Mouse (Mus musculus) heart, embryonic 10.5 days (tissue): ENCODE data around the gene Nudt4. TPM values are rescaled to one million over a fixed set of nuclear protein-coding genes. Genes with fewer than 3 reads are reported as not detected.

ENCODE experiments used
- DNase-seq: peaks from one replicate; pipeline ENCODE4 v3.0.0-alpha.2; 2017; ENCODE audit warnings: low spot score
- H3K27ac ChIP-seq: fragments of 300-500 bp; sonication (generic); 2 replicates; pipeline ENCODE4 v1.5.1; 2016; ENCODE audit warnings: mild to moderate bottlenecking
- H3K27me3 ChIP-seq: fragments of 300-500 bp; sonication (generic); 2 replicates; pipeline ENCODE4 v1.6.1; 2016; ENCODE audit warnings: mild to moderate bottlenecking; ENCODE audit not compliant: poor library complexity, insufficient read depth, severe bottlenecking
- H3K36me3 ChIP-seq: fragments of 300-500 bp; sonication (generic); 2 replicates; pipeline ENCODE4 v1.6.1; 2016; ENCODE audit warnings: mild to moderate bottlenecking, moderate library complexity
- H3K4me1 ChIP-seq: fragments of 300-500 bp; sonication (generic); 2 replicates; pipeline ENCODE4 v1.6.1; 2016; ENCODE audit warnings: mild to moderate bottlenecking
- H3K4me3 ChIP-seq: fragments of 300-500 bp; sonication (generic); 2 replicates; pipeline ENCODE4 v1.5.1; 2016; ENCODE audit warnings: mild to moderate bottlenecking, moderate library complexity
- H3K9me3 ChIP-seq: fragments of 300-500 bp; sonication (generic); 2 replicates; pipeline ENCODE4 v1.6.1; 2016; ENCODE audit warnings: mild to moderate bottlenecking, moderate library complexity
- WGBS: fragments of 180-500 bp; shearing (Covaris S2); methylation state at CpG from one replicate; pipeline ENCODE4 v1.1.7; 2016; 5-methylcytosine and 5-hydroxymethylcytosine counted together
- polyA plus RNA-seq: library from polyadenylated mRNA; unstranded; fragments of >200 nt; fragmentation: Nextera tagmentation; extraction: Ambion mirVana; gene quantifications from 2 replicates; pipeline ENCODE4 v1.2.1, GENCODE M21; 2016

The Nudt4 gene
- 92.7 and 104 TPM in 2 replicates for polyA plus RNA-seq

- Histone ChIP-seq H3K9me3 (no peaks in the 10 kb centered on the region), H3K36me3 (peaks cover 10% of the 10 kb centered on the region; the same call in 1 of the 2 replicates), H3K4me1 (peaks cover 34% of the 10 kb centered on the region), H3K4me3 (peak within 1 kb of the TSS; percentile 89), H3K27ac (peak within 1 kb of the TSS; percentile 98), H3K27me3 (no peaks in the 10 kb centered on the region)
- WGBS = 2% methylated on average over 78 of the region's 97 CpGs
- DNase-seq = peak; percentile 94
These were observed at the start of gene Nudt4 for GRCm38 (mm10) chr10:95563851-95564845. Gene Nudt4, minus strand, starts transcription at chr10:95564146.

GRCm38 (mm10) chr10:95611331-95611721, 47.4 kb upstream of the Nudt4 start:
- Histone ChIP-seq H3K27ac (peak overlapping the region; percentile 74), H3K36me3 (no peaks in the 10 kb centered on the region), H3K9me3 (no peaks in the 10 kb centered on the region), H3K27me3 (no peaks in the 10 kb centered on the region; the same call in 1 of the 2 replicates), H3K4me1 (peaks cover 18% of the 10 kb centered on the region), H3K4me3 (no peak overlapping the region)
- WGBS = 37% methylated on average over 10 of the region's 10 CpGs
- DNase-seq = no peak

- peaks cover 18% of the 10 kb centered on the region for H3K4me1 ChIP-seq
- DNase-seq = no peak
- H3K4me3 ChIP-seq = peak overlapping the region; percentile 3; the same call in 1 of the 2 replicates
- no peaks in the 10 kb centered on the region; the same call in 1 of the 2 replicates for H3K27me3 ChIP-seq
- WGBS = 32% methylated on average over 16 of the region's 16 CpGs
- H3K9me3 ChIP-seq = no peaks in the 10 kb centered on the region
- peak overlapping the region; percentile 74 for H3K27ac ChIP-seq
- no peaks in the 10 kb centered on the region for H3K36me3 ChIP-seq
These were observed 46.9 kb upstream of the Nudt4 start for GRCm38 (mm10) chr10:95610666-95611330.

- H3K4me3 ChIP-seq = no peak overlapping the region
- no peak for DNase-seq
- WGBS = 56% methylated on average over 22 of the region's 22 CpGs
- peaks cover 2% of the 10 kb centered on the region; the same call in 1 of the 2 replicates for H3K4me1 ChIP-seq
- H3K27me3 ChIP-seq = no peaks in the 10 kb centered on the region
- no peaks in the 10 kb centered on the region for H3K9me3 ChIP-seq
- no peaks in the 10 kb centered on the region for H3K36me3 ChIP-seq
- H3K27ac ChIP-seq = no peak overlapping the region; the same call in 1 of the 2 replicates
These were observed 41.1 kb upstream of the Nudt4 start for GRCm38 (mm10) chr10:95604979-95605613.

- no peak for DNase-seq
- WGBS = 42% methylated on average over 5 of the region's 5 CpGs
- no peak overlapping the region for H3K4me3 ChIP-seq
- H3K27ac ChIP-seq = no peak overlapping the region
- H3K9me3 ChIP-seq = no peaks in the 10 kb centered on the region
- peaks cover 13% of the 10 kb centered on the region; the same call in 1 of the 2 replicates for H3K4me1 ChIP-seq
- H3K27me3 ChIP-seq = no peaks in the 10 kb centered on the region
- H3K36me3 ChIP-seq = no peaks in the 10 kb centered on the region
These were observed 36.6 kb upstream of the Nudt4 start for GRCm38 (mm10) chr10:95600527-95600926.

- 86% methylated on average over 7 of the region's 7 CpGs for WGBS
- Histone ChIP-seq H3K4me1 (peaks cover 14% of the 10 kb centered on the region; the same call in 1 of the 2 replicates), H3K36me3 (no peaks in the 10 kb centered on the region), H3K9me3 (no peaks in the 10 kb centered on the region), H3K4me3 (no peak overlapping the region), H3K27me3 (no peaks in the 10 kb centered on the region), H3K27ac (no peak overlapping the region)
- no peak for DNase-seq
These were observed 35.8 kb upstream of the Nudt4 start for GRCm38 (mm10) chr10:95599740-95600139.

GRCm38 (mm10) chr10:95598056-95598587, 34.2 kb upstream of the Nudt4 start:
- Histone ChIP-seq H3K27ac (no peak overlapping the region), H3K36me3 (no peaks in the 10 kb centered on the region), H3K27me3 (no peaks in the 10 kb centered on the region), H3K4me1 (peaks cover 14% of the 10 kb centered on the region; the same call in 1 of the 2 replicates), H3K9me3 (no peaks in the 10 kb centered on the region), H3K4me3 (no peak overlapping the region)
- WGBS = 83% methylated on average over 15 of the region's 15 CpGs
- no peak for DNase-seq

- Histone ChIP-seq H3K9me3 (no peaks in the 10 kb centered on the region), H3K27me3 (no peaks in the 10 kb centered on the region), H3K27ac (peak overlapping the region; percentile 43; the same call in 1 of the 2 replicates), H3K4me1 (peaks cover 14% of the 10 kb centered on the region; the same call in 1 of the 2 replicates), H3K4me3 (no peak overlapping the region), H3K36me3 (no peaks in the 10 kb centered on the region)
- 23% methylated on average over 8 of the region's 8 CpGs for WGBS
- no peak for DNase-seq
These were observed 32.1 kb upstream of the Nudt4 start for GRCm38 (mm10) chr10:95595852-95596639.

GRCm38 (mm10) chr10:95594414-95594813, 30.5 kb upstream of the Nudt4 start:
- no peaks in the 10 kb centered on the region for H3K9me3 ChIP-seq
- H3K27ac ChIP-seq = 0 out of 2 replicates have a peak overlapping the region, but pooled peaks have one; percentile 10
- no peaks in the 10 kb centered on the region for H3K36me3 ChIP-seq
- no peak for DNase-seq
- H3K27me3 ChIP-seq = no peaks in the 10 kb centered on the region
- no peak overlapping the region for H3K4me3 ChIP-seq
- H3K4me1 ChIP-seq = peaks cover 14% of the 10 kb centered on the region; the same call in 1 of the 2 replicates
- 54% methylated on average over 11 of the region's 11 CpGs for WGBS

- no peaks in the 10 kb centered on the region for H3K27me3 ChIP-seq
- 86% methylated on average over 4 of the region's 4 CpGs for WGBS
- H3K36me3 ChIP-seq = no peaks in the 10 kb centered on the region
- peaks cover 8% of the 10 kb centered on the region; the same call in 1 of the 2 replicates for H3K4me1 ChIP-seq
- no peak overlapping the region for H3K27ac ChIP-seq
- no peak overlapping the region for H3K4me3 ChIP-seq
- H3K9me3 ChIP-seq = no peaks in the 10 kb centered on the region
- no peak for DNase-seq
These were observed 27.3 kb upstream of the Nudt4 start for GRCm38 (mm10) chr10:95591257-95591656.

- Histone ChIP-seq H3K27me3 (no peaks in the 10 kb centered on the region), H3K36me3 (no peaks in the 10 kb centered on the region), H3K27ac (no peak overlapping the region), H3K4me3 (no peak overlapping the region), H3K4me1 (peaks cover 4% of the 10 kb centered on the region; the same call in 1 of the 2 replicates), H3K9me3 (no peaks in the 10 kb centered on the region)
- no peak for DNase-seq
- 87% methylated on average over 6 of the region's 6 CpGs for WGBS
These were observed 26.2 kb upstream of the Nudt4 start for GRCm38 (mm10) chr10:95590196-95590595.
